Mouse (Mus musculus) megakaryocyte progenitor cell, adult 5-6 weeks (primary cell): Measurements from ENCODE around the gene Ganab. TPM values are rescaled to one million over a fixed set of nuclear protein-coding genes. Genes with fewer than 3 reads are reported as not detected.

ENCODE experiments used
- ATAC-seq: replicated peaks from 2 replicates; pipeline ENCODE4 v1.8.0; 2016; ENCODE audit warnings: mild to moderate bottlenecking, moderate TSS enrichment, inconsistent platforms; ENCODE audit not compliant: poor library complexity
- total RNA-seq, 2 experiments: library from RNA; stranded (forward) in 1 of 2; stranded (reverse) in 1 of 2; fragments of 157-497, 149-512 nt in 1 of 2; fragments of 200-1000 nt in 1 of 2; gene quantifications; 2 replicates each; pipeline versions ENCODE4 v1.2.3 to v1.2.4; 2015 to 2017

Gene Ganab
- total RNA-seq, 2 experiments from 2014 or later: 86.0 to 118 TPM

- no peak for ATAC-seq
Measured at GRCm38 (mm10) chr19:8962256-8962655, 64.4 kb downstream of the Ganab start.

- ATAC-seq: no peak
Measured at GRCm38 (mm10) chr19:8965075-8965474, 67.2 kb downstream of the Ganab start.

GRCm38 (mm10) chr19:8965771-8966170 is 67.9 kb downstream of the Ganab start:
- ATAC-seq: no peak

GRCm38 (mm10) chr19:8966198-8966589 is 68.3 kb downstream of the Ganab start:
- no peak for ATAC-seq

Other genes starting within 250 kb of the Ganab start
Only the 30 nearest of the 33 such genes appear.
- gene Slc3a2, start 174.7 kb upstream of the Ganab start, total RNA-seq (2015): 69.3 and 73.0 TPM in 2 replicates
- 84.0 and 87.7 TPM in 2 replicates for gene Slc3a2, start 174.7 kb upstream of the Ganab start, total RNA-seq (2017)
- gene Wdr74, start 162.2 kb upstream of the Ganab start, total RNA-seq (2015): 111 and 112 TPM in 2 replicates
- 102 TPM in 2 replicates for gene Wdr74, start 162.2 kb upstream of the Ganab start, total RNA-seq (2017)
- 1.2 and 4.4 TPM in 2 replicates for gene 1700092M07Rik, start 157.4 kb upstream of the Ganab start, total RNA-seq (2015)
- gene 1700092M07Rik, start 157.4 kb upstream of the Ganab start, total RNA-seq (2017): not detected in 2 replicates
- 32.5 and 45.3 TPM in 2 replicates for gene Stx5a, start 156.7 kb upstream of the Ganab start, total RNA-seq (2015)
- gene Stx5a, start 156.7 kb upstream of the Ganab start, total RNA-seq (2017): 54.1 and 54.8 TPM in 2 replicates
- gene Nxf1, start 141.0 kb upstream of the Ganab start, total RNA-seq (2015): 339 and 367 TPM in 2 replicates
- gene Nxf1, start 141.0 kb upstream of the Ganab start, total RNA-seq (2017): 76.5 and 91.9 TPM in 2 replicates
- gene Tmem223, start 127.1 kb upstream of the Ganab start, total RNA-seq (2015): 64.4 and 69.2 TPM in 2 replicates
- 36.2 and 37.0 TPM in 2 replicates for gene Tmem223, start 127.1 kb upstream of the Ganab start, total RNA-seq (2017)
- gene Tmem179b, start 123.6 kb upstream of the Ganab start, total RNA-seq (2015): 109 and 124 TPM in 2 replicates
- 73.9 and 87.1 TPM in 2 replicates for gene Tmem179b, start 123.6 kb upstream of the Ganab start, total RNA-seq (2017)
- gene Taf6l, start 111.7 kb upstream of the Ganab start, total RNA-seq (2015): 5.8 and 6.4 TPM in 2 replicates
- gene Taf6l, start 111.7 kb upstream of the Ganab start, total RNA-seq (2017): 9.7 and 12.8 TPM in 2 replicates
- 142 and 164 TPM in 2 replicates for gene Polr2g, start 99.5 kb upstream of the Ganab start, total RNA-seq (2015)
- gene Polr2g, start 99.5 kb upstream of the Ganab start, total RNA-seq (2017): 68.1 and 83.9 TPM in 2 replicates
- gene Zbtb3, start 95.5 kb upstream of the Ganab start, total RNA-seq (2015): 1.8 and 2.8 TPM in 2 replicates
- gene Zbtb3, start 95.5 kb upstream of the Ganab start, total RNA-seq (2017): 2.1 and 2.4 TPM in 2 replicates
- gene Ttc9c, start 78.7 kb upstream of the Ganab start, total RNA-seq (2015): 29.0 and 31.0 TPM in 2 replicates
- 65.6 and 73.3 TPM in 2 replicates for gene Ttc9c, start 78.7 kb upstream of the Ganab start, total RNA-seq (2017)
- gene Hnrnpul2, start 78.1 kb upstream of the Ganab start, total RNA-seq (2015): 56.7 and 59.5 TPM in 2 replicates
- 64.7 and 77.8 TPM in 2 replicates for gene Hnrnpul2, start 78.1 kb upstream of the Ganab start, total RNA-seq (2017)
- gene AC129217.1, start 68.3 kb upstream of the Ganab start, total RNA-seq (2015): 0.76 TPM in 1 of 2 replicates, not detected in the other
- gene AC129217.1, start 68.3 kb upstream of the Ganab start, total RNA-seq (2017): not detected in 2 replicates
- 58.3 and 63.4 TPM in 2 replicates for gene Bscl2, start 60.6 kb upstream of the Ganab start, total RNA-seq (2015)
- 28.8 and 31.6 TPM in 2 replicates for gene Bscl2, start 60.6 kb upstream of the Ganab start, total RNA-seq (2017)
- gene Gng3, start 58.9 kb upstream of the Ganab start, total RNA-seq (2015): 0.07 and 0.22 TPM in 2 replicates
- gene Gng3, start 58.9 kb upstream of the Ganab start, total RNA-seq (2017): not detected in 2 replicates
- not detected in 2 replicates for gene Lrrn4cl, start 47.3 kb upstream of the Ganab start, total RNA-seq (2015)
- gene Lrrn4cl, start 47.3 kb upstream of the Ganab start, total RNA-seq (2017): 0.88 TPM in 1 of 2 replicates, not detected in the other
- 60.6 and 77.0 TPM in 2 replicates for gene Ubxn1, start 26.6 kb upstream of the Ganab start, total RNA-seq (2015)
- gene Ubxn1, start 26.6 kb upstream of the Ganab start, total RNA-seq (2017): 159 and 168 TPM in 2 replicates
- gene Uqcc3, start 17.1 kb upstream of the Ganab start, total RNA-seq (2015): 44.4 and 46.0 TPM in 2 replicates
- 93.0 and 118 TPM in 2 replicates for gene Uqcc3, start 17.1 kb upstream of the Ganab start, total RNA-seq (2017)
- 53.0 and 75.7 TPM in 2 replicates for gene Lbhd1, start 14.3 kb upstream of the Ganab start, total RNA-seq (2015)
- gene Lbhd1, start 14.3 kb upstream of the Ganab start, total RNA-seq (2017): 7.5 and 14.3 TPM in 2 replicates
- not detected in 2 replicates for gene Gm49403, start 14.1 kb upstream of the Ganab start, total RNA-seq (2015)
- gene Gm49403, start 14.1 kb upstream of the Ganab start, total RNA-seq (2017): not detected in 2 replicates
- gene 1810009A15Rik, start 9.2 kb upstream of the Ganab start, total RNA-seq (2015): 51.4 and 70.0 TPM in 2 replicates
- gene 1810009A15Rik, start 9.2 kb upstream of the Ganab start, total RNA-seq (2017): 74.3 and 91.0 TPM in 2 replicates
- 1.5 and 2.5 TPM in 2 replicates for gene Gm49416, start 9.1 kb upstream of the Ganab start, total RNA-seq (2015)
- not detected in 2 replicates for gene Gm49416, start 9.1 kb upstream of the Ganab start, total RNA-seq (2017)
- 12.9 and 16.8 TPM in 2 replicates for gene Ints5, start 5.1 kb upstream of the Ganab start, total RNA-seq (2015)
- 14.1 and 17.7 TPM in 2 replicates for gene Ints5, start 5.1 kb upstream of the Ganab start, total RNA-seq (2017)
- gene B3gat3, start 22.3 kb downstream of the Ganab start, total RNA-seq (2015): 12.7 and 17.2 TPM in 2 replicates
- 20.5 and 21.6 TPM in 2 replicates for gene B3gat3, start 22.3 kb downstream of the Ganab start, total RNA-seq (2017)
- gene Rom1, start 31.3 kb downstream of the Ganab start, total RNA-seq (2015): 0.59 and 1.5 TPM in 2 replicates
- gene Rom1, start 31.3 kb downstream of the Ganab start, total RNA-seq (2017): 0.54 and 0.88 TPM in 2 replicates
- gene Eml3, start 31.5 kb downstream of the Ganab start, total RNA-seq (2015): 12.0 and 14.9 TPM in 2 replicates
- gene Eml3, start 31.5 kb downstream of the Ganab start, total RNA-seq (2017): 20.1 and 36.0 TPM in 2 replicates
- 57.9 and 63.7 TPM in 2 replicates for gene Mta2, start 43.8 kb downstream of the Ganab start, total RNA-seq (2015)
- 124 and 138 TPM in 2 replicates for gene Mta2, start 43.8 kb downstream of the Ganab start, total RNA-seq (2017)
- gene Tut1, start 55.8 kb downstream of the Ganab start, total RNA-seq (2015): 6.2 and 8.7 TPM in 2 replicates
- 19.9 and 23.8 TPM in 2 replicates for gene Tut1, start 55.8 kb downstream of the Ganab start, total RNA-seq (2017)
- 1,162 and 1,182 TPM in 2 replicates for gene Eef1g, start 69.0 kb downstream of the Ganab start, total RNA-seq (2015)
- 754 and 796 TPM in 2 replicates for gene Eef1g, start 69.0 kb downstream of the Ganab start, total RNA-seq (2017)
- gene Ahnak, start 91.2 kb downstream of the Ganab start, total RNA-seq (2015): 6.5 and 10.6 TPM in 2 replicates
- 11.7 and 17.2 TPM in 2 replicates for gene Ahnak, start 91.2 kb downstream of the Ganab start, total RNA-seq (2017)